Mouse (Mus musculus): Measurements from ENCODE around the gene Krtap10-4.

- TF ChIP-seq GATA1 (IDR thresholded peaks at IDR 0.05; ENCODE audit: low read length) (no peak), TAL1 (IDR thresholded peaks at IDR 0.05; ENCODE audit: low read length) (no peak)
Observed at GRCm38 (mm10) chr10:77839006-77839405, 12.1 kb upstream of the Krtap10-4 start.

Data from erythroblast, embryonic 14.5 days (primary cell).